Mouse (Mus musculus): ENCODE measurements around the gene Ahcyl2.

Ahcyl2 gene

GRCm38 (mm10) chr6:29770672-29771321 is 3.0 kb downstream of the Ahcyl2 start:
- DNase-seq (ENCODE audit: low spot score), result no peak

GRCm38 (mm10) chr6:29772236-29772635 is 4.4 kb downstream of the Ahcyl2 start:
- DNase-seq (ENCODE audit: low spot score), result no peak

- no peak for DNase-seq (ENCODE audit: low spot score)
Measured at GRCm38 (mm10) chr6:29774161-29774560, 6.3 kb downstream of the Ahcyl2 start.

- no peak for DNase-seq (ENCODE audit: low spot score)
Measured at GRCm38 (mm10) chr6:29775609-29776008, 7.8 kb downstream of the Ahcyl2 start.

GRCm38 (mm10) chr6:29776542-29777237 is 8.9 kb downstream of the Ahcyl2 start:
- DNase-seq (ENCODE audit: low spot score), result no peak

GRCm38 (mm10) chr6:29777238-29777555 is 9.4 kb downstream of the Ahcyl2 start:
- no peak for DNase-seq (ENCODE audit: low spot score)

- DNase-seq (ENCODE audit: low spot score), result no peak
Measured at GRCm38 (mm10) chr6:29780082-29780481, 12.3 kb downstream of the Ahcyl2 start.

- no peak for DNase-seq (ENCODE audit: low spot score)
Measured at GRCm38 (mm10) chr6:29780571-29780970, 12.8 kb downstream of the Ahcyl2 start.

GRCm38 (mm10) chr6:29782239-29782638 is 14.4 kb downstream of the Ahcyl2 start:
- DNase-seq (ENCODE audit: low spot score), result no peak

- DNase-seq (ENCODE audit: low spot score), result no peak
Measured at GRCm38 (mm10) chr6:29783960-29784359, 16.1 kb downstream of the Ahcyl2 start.

- DNase-seq (ENCODE audit: low spot score), result no peak
Measured at GRCm38 (mm10) chr6:29784413-29785021, 16.7 kb downstream of the Ahcyl2 start.

GRCm38 (mm10) chr6:29785759-29786158 is 17.9 kb downstream of the Ahcyl2 start:
- no peak for DNase-seq (ENCODE audit: low spot score)

GRCm38 (mm10) chr6:29788779-29789350 is 21.1 kb downstream of the Ahcyl2 start:
- DNase-seq (ENCODE audit: low spot score), result no peak

- DNase-seq (ENCODE audit: low spot score), result no peak
Measured at GRCm38 (mm10) chr6:29790014-29790698, 22.3 kb downstream of the Ahcyl2 start.

- no peak for DNase-seq (ENCODE audit: low spot score)
Measured at GRCm38 (mm10) chr6:29793520-29793919, 25.7 kb downstream of the Ahcyl2 start.

GRCm38 (mm10) chr6:29794582-29794981 is 26.8 kb downstream of the Ahcyl2 start:
- no peak for DNase-seq (ENCODE audit: low spot score)

- DNase-seq (ENCODE audit: low spot score), result no peak
Measured at GRCm38 (mm10) chr6:29802979-29803378, 35.2 kb downstream of the Ahcyl2 start.

- no peak for DNase-seq (ENCODE audit: low spot score)
Measured at GRCm38 (mm10) chr6:29804006-29804405, 36.2 kb downstream of the Ahcyl2 start.

- no peak for DNase-seq (ENCODE audit: low spot score)
Measured at GRCm38 (mm10) chr6:29805381-29805780, 37.6 kb downstream of the Ahcyl2 start.

- DNase-seq (ENCODE audit: low spot score), result no peak
Measured at GRCm38 (mm10) chr6:29812076-29812475, 44.3 kb downstream of the Ahcyl2 start.

GRCm38 (mm10) chr6:29812651-29813050 is 44.8 kb downstream of the Ahcyl2 start:
- DNase-seq (ENCODE audit: low spot score), result no peak

- DNase-seq (ENCODE audit: low spot score), result peak; percentile 22
Measured at GRCm38 (mm10) chr6:29814616-29815015, 46.8 kb downstream of the Ahcyl2 start.

GRCm38 (mm10) chr6:29815060-29815459 is 47.2 kb downstream of the Ahcyl2 start:
- DNase-seq (ENCODE audit: low spot score), result no peak
